Mouse (Mus musculus): ENCODE measurements around the gene Sptb. TPM values are rescaled to one million over a fixed set of nuclear protein-coding genes. Genes with fewer than 3 reads are reported as not detected.

The Sptb gene
- polyA plus RNA-seq, 1 experiment from 2014 or later, result 5.1 TPM

- Histone ChIP-seq H3K4me3 (ENCODE audit: low read depth, low read length) (no peak within 1 kb of the TSS), H3K4me1 (ENCODE audit: control insufficient read depth, insufficient read depth, low read length) (peaks cover 8% of the 10 kb centered on the region), H3K4me2 (ENCODE audit: low read length) (no peak within 1 kb of the TSS), H3K27ac (ENCODE audit: low read length) (no peak within 1 kb of the TSS), H3K36me3 (ENCODE audit: control insufficient read depth, insufficient read depth, low read length) (no peaks in the 10 kb centered on the region), H3K27me3 (ENCODE audit: control insufficient read depth, insufficient read depth, low read depth, low read length) (peaks cover 42% of the 10 kb centered on the region), H3K9ac (ENCODE audit: low read depth, low read length) (no peak within 1 kb of the TSS), H3K9me3 (replicated peaks; ENCODE audit: control insufficient read depth, low read length, poor library complexity, severe bottlenecking) (no peaks in the 10 kb centered on the region)
- 34% methylated on average over 6 of the region's 6 CpGs for WGBS
- ATAC-seq, result no peak
Measured at GRCm38 (mm10) chr12:76530580-76531139, 179.7 kb downstream of the Sptb start, which contains the start of gene Plekhg3. Gene Plekhg3, plus strand, starts transcription at chr12:76530891.

Small RNAs within 50 kb of the gene (microRNA-seq; reads per million reads assigned to microRNA genes)
- not detected for gene Mir5135

Other genes with a start within 250 kb of the Sptb start
- 0.93 and 1.3 TPM in 2 replicates for gene Plekhg3, start 179.7 kb downstream of the Sptb start, polyA plus RNA-seq (2015; fragmentation: Nextera tagmentation; extraction: Ambion mirVana)
- gene Churc1, start 55.0 kb upstream of the Sptb start, polyA plus RNA-seq (2015; fragmentation: Nextera tagmentation; extraction: Ambion mirVana), result 108 and 118 TPM in 2 replicates
- gene Fntb, start 55.0 kb upstream of the Sptb start, polyA plus RNA-seq (2015; fragmentation: Nextera tagmentation; extraction: Ambion mirVana), result 41.6 and 42.9 TPM in 2 replicates
- gene Gpx2, start 85.0 kb upstream of the Sptb start, polyA plus RNA-seq (2015; fragmentation: Nextera tagmentation; extraction: Ambion mirVana), result 0.11 TPM in 1 of 2 replicates, not detected in the other
- 52.1 and 53.8 TPM in 2 replicates for gene Rab15, start 112.4 kb upstream of the Sptb start, polyA plus RNA-seq (2015; fragmentation: Nextera tagmentation; extraction: Ambion mirVana)